Mouse (Mus musculus) layer of hippocampus, postnatal 25 days (tissue): ENCODE data around the gene Dab2. TPM values are rescaled to one million over a fixed set of nuclear protein-coding genes. Genes with fewer than 3 reads are reported as not detected.
A peak's percentile ranks its signal among the peaks of the same experiment; 100 is the strongest.

ENCODE experiments used
- DNase-seq, 2 experiments: peaks; one replicate each; pipeline ENCODE4 v3.0.0; 2022; ENCODE audit warnings: mixed read lengths in 2 of 2, low spot score in 1 of 2; ENCODE audit errors: extremely low spot score in 1 of 2
- total RNA-seq, 2 experiments: library from RNA; stranded (reverse); gene quantifications; 2 replicates each; pipeline ENCODE4 v1.2.3; 2021

Gene Dab2
- total RNA-seq, 2 experiments from 2014 or later = 10.7 to 14.1 TPM

DNA sequence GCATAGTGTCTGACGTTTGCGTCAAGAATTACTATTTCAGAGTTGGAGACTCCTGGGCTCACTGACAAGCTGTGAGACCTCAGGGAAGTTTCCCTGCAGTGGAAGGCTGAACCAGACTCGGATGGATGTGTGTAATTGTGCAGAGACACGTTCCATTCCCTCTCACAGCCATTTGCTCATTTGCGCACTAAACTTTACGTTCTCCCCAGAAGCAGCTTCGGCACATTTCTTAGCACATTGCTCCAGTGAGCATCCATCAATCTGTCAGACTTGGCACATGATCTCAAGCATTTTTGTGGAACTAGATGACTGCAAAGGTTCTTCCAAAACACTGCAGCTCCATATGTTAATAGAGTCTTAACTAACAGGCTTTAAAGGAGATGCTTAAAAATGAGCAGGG lies 24.0 kb downstream of the Dab2 start:
- DNase-seq = no peak

DNA sequence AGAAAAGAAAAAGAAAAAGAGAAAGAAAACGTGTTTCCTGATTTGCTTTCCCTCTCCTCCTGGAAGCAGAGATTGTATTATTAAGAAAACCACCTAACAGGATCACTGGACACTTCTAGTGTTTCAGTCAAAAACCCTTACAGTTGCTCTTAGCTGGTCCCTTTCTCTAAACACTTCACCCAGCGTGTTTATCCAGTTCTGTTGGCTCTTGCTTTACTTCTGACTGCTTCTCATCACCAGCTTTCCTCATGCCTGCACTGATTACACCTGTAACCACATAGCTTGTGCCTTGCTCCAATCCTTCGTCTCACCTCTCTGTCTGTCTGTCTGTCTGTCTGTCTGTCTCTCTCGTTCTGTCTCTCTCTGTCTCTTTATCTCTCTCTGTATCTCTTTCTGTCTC lies 25.9 kb downstream of the Dab2 start:
- DNase-seq = no peak

GRCm38 (mm10) chr15:6326011-6326410 lies 26.4 kb downstream of the Dab2 start:
- DNase-seq = no peak

DNA sequence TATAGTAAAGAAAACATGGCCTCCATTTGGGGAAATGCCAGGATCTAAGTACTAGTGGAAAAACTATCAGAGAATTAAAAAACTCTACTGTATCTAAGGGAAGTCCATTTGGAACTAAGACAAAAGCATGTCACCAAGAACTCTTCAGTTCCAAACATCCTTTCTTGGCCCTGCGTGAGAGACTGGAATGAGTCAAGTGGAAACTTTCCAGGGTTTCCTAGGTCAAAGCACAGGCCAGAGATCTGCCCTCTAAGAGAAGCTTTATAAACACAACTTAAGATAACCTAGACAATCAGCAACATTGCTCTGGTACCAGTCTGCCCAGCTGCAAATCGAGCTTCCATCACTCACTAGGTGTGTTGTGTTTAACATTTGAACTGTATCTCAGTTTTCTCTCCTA lies 31.8 kb downstream of the Dab2 start:
- no peak for DNase-seq

- no peak for DNase-seq
Observed at GRCm38 (mm10) chr15:6334664-6335206, 35.1 kb downstream of the Dab2 start.

DNA sequence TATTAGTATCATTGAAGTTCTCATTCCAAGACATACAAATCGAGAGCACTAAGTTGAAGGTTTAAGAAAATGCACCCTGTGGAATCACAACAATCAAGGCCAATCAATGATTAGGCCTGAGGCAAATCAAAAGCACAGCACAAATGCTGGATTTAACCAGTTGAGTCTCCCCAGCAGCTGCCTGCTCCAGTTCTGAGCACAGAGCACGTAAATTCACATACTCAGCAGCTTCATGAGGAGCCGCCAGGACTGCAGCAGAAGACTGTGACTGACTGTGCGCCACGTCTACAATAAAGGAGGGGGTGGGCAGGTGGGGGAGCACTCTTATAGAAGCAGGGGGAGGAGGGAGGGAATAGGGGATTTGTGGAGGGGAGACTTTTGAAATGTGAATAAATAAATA lies 40.2 kb downstream of the Dab2 start:
- no peak for DNase-seq

GRCm38 (mm10) chr15:6340347-6340746 lies 40.8 kb downstream of the Dab2 start:
- no peak for DNase-seq

DNA sequence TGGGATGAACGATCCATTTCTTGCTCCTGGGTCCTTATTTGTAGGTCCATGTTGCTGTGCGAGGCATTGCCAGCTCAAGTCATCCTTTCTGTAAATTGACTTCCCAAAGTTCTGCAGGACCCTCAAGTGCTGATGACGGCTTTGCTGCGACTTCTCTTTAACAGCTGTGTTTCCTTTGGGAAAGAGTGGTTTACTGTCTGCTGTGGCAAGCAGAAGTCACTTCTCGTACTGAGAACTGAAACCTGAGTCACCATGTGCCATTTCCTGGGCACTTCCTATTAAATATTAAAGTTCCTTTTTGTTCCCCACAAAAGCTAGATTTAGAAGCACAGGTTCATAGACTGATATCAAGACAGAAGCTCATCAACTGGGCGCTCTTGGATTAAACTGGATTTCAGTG lies 41.8 kb downstream of the Dab2 start:
- no peak for DNase-seq

DNA sequence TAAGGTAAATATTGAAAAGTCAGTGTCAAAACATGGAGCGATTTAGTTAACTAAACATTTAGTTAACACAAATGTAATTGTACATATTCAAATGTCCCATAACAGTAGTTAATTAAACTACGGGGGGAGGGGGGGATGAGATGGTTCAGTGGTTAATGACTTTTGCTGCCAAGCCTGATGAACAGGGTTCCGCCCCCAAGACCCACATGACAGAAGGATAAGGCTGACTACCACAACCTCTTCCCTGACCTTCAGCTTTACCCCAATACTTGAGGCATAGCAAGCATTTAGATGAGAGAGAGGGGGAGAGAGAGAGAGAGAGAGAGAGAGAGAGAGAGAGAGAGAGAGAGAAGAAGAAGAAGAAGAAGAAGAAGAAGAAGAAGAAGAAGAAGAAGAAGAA lies 54.3 kb downstream of the Dab2 start:
- no peak for DNase-seq

- no peak for DNase-seq
Observed at GRCm38 (mm10) chr15:6359859-6360258, 60.3 kb downstream of the Dab2 start.

- no peak for DNase-seq
Observed at GRCm38 (mm10) chr15:6369974-6370373, 70.4 kb downstream of the Dab2 start.

DNA sequence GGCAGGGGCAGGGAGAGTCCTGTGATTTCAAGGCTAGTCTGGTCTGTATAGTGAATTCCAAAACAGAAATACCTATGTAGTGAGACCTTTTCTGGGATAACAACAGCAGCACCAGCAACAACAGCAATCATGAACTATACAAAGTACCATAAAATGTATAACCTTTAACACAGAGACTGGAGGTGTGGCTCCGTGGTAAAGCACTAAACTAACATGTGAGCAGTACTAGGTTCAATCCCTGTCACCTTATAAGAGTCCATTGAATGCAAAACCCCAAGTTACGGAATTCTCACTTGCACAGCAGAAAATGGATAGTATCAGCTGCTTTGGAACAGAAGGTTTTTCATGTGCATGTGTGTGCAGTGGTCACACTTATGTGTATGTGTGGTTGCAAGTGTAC lies 71.9 kb downstream of the Dab2 start:
- no peak for DNase-seq

DNA sequence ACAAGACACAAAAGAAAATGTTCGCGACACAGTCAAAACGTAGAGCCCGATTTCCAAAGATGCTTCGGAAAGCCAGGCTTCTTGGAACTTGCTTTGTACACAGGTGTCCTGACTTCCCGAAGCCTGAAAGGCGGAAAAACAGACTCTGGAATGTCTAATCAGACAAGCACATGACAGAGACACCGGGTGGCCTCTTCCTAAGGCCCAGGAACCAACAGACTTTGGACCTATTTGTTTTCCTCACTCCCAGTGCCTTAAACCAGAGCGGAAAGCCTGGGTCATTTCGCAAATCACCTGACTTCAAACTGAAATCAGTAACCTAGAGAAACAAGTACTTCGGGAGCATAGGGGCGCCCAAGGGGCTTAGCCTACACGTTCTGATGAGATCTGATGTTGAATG lies 75.4 kb downstream of the Dab2 start:
- DNase-seq = no peak

GRCm38 (mm10) chr15:6376001-6376400 lies 76.4 kb downstream of the Dab2 start:
- no peak for DNase-seq

DNA sequence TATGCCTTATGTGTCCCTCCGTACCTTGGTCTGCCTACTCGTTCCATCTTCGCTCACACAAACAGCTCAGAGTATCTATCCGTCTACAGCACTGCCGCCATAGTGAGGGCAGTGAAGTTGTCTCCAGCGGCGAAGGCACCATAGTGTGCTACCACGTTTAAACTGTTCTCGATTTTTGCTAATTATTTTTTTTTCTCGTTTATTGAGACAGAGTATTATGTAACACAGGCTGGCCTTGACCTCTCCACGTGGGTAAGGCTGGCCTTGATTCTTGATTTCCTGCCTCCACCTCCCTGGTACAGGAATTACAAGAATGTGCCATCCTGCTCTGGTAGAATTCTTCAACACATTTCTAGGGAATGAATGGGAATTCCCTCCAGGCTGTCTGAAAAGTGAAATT lies 77.2 kb downstream of the Dab2 start:
- DNase-seq = no peak

GRCm38 (mm10) chr15:6384027-6384426 lies 84.4 kb downstream of the Dab2 start:
- DNase-seq = no peak

- no peak for DNase-seq
Observed at GRCm38 (mm10) chr15:6385241-6385640, 85.7 kb downstream of the Dab2 start.

GRCm38 (mm10) chr15:6386159-6386951 lies 86.8 kb downstream of the Dab2 start:
- peak; percentile 43 for DNase-seq

DNA sequence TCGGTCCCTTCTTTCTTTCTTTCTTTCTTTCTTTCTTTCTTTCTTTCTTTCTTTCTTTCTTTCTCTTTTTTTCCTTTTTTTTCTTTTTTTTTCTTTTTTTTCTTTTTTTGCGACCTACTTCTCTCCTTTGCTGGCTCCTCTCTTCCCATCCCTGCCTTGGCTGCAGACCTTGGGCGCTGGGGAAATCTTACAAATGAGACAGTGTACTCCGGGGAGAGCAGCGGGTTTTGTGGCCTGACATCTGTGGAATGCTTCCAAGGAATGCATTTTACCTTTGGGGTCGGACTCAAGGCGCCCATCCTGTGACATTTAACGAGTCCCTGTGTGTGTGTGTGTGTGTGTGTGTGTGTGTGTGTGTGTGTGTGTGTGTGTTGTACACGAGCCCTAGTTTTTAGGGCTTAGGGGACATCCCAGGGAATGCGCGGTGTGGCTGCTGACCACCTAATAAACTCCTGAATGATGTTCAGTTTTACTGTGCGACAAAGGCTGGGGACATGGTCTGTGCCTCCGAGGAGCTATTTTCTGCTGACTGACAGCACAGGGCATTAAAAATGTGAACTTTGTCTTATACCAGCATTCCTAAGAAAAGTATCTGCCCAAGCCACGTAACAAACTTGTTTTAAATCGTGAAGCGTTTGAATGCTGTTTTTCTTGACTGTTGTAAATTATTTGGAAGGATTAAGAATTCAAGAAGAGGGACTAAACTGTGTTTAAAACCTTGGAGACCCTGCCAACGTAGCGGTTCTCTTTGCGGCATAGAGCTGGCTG lies 87.6 kb downstream of the Dab2 start:
- DNase-seq = no peak

DNA sequence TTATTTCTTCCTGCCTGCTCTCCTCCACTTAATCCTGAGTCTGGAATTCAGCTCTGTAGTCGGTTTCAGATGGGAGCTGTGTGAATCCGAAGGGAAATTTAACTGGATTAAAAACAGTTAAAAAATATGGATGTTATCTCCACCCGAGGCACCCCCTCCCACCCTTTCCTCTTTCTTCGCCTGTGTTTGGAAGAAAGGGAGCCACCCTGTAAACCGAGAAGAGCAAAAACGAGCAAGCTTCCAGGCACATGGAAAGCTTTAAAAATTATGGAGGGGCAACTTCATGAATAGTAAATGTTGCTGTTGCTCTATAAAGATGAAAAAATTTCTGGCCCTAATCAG lies 88.1 kb downstream of the Dab2 start:
- no peak for DNase-seq

- no peak for DNase-seq
Observed at GRCm38 (mm10) chr15:6388146-6388545, 88.6 kb downstream of the Dab2 start.

GRCm38 (mm10) chr15:6388631-6389030 lies 89.0 kb downstream of the Dab2 start:
- no peak for DNase-seq
